Mouse (Mus musculus) liver, embryonic 15.5 days (tissue): ENCODE results near the gene Them5. TPM values are rescaled to one million over a fixed set of nuclear protein-coding genes. Genes with fewer than 3 reads are reported as not detected.

Experiments
- ATAC-seq: fragments of 200-750 bp; cut with Nextera tagmentation; 2 replicates; pipeline ENCODE4 v1.8.0; 2017; ENCODE audit warnings: moderate number of reproducible peaks, mild to moderate bottlenecking, moderate library complexity; ENCODE audit not compliant: insufficient read depth
- H3K27ac ChIP-seq: fragments of 300-500 bp; sonication (generic); replicated peaks from 2 replicates; pipeline ENCODE4 v1.5.1; 2015; ENCODE audit warnings: mild to moderate bottlenecking, inconsistent platforms
- H3K27me3 ChIP-seq: fragments of 300-500 bp; sonication (generic); 2 replicates; pipeline ENCODE4 v1.6.1; 2015; ENCODE audit warnings: mild to moderate bottlenecking, inconsistent platforms
- H3K36me3 ChIP-seq: fragments of 300-500 bp; sonication (generic); replicated peaks from 2 replicates; pipeline ENCODE4 v1.6.1; 2015; ENCODE audit warnings: moderate library complexity, mild to moderate bottlenecking, inconsistent platforms
- H3K4me1 ChIP-seq: fragments of 300-500 bp; sonication (generic); replicated peaks from 2 replicates; pipeline ENCODE4 v1.6.1; 2015; ENCODE audit warnings: inconsistent platforms
- H3K4me2 ChIP-seq: fragments of 300-500 bp; sonication (generic); 2 replicates; pipeline ENCODE4 v1.6.1; 2015; ENCODE audit warnings: moderate library complexity, mild to moderate bottlenecking, inconsistent platforms
- H3K4me3 ChIP-seq: fragments of 300-500 bp; sonication (generic); replicated peaks from 2 replicates; pipeline ENCODE4 v1.5.1; 2015; ENCODE audit warnings: mild to moderate bottlenecking, inconsistent platforms
- H3K9ac ChIP-seq: fragments of 300-500 bp; sonication (generic); 2 replicates; pipeline ENCODE4 v1.6.1; 2015; ENCODE audit warnings: moderate library complexity, mild to moderate bottlenecking, inconsistent platforms
- H3K9me3 ChIP-seq: fragments of 300-500 bp; sonication (generic); replicated peaks from 2 replicates; pipeline ENCODE4 v1.6.1; 2016; ENCODE audit warnings: inconsistent platforms
- WGBS: fragments of 180-500 bp; shearing (Covaris S2); methylation state at CpG from one replicate; pipeline ENCODE4 v1.1.7; 2015; ENCODE audit warnings: mixed read lengths; ENCODE audit not compliant: insufficient replicate concordance; 5-methylcytosine and 5-hydroxymethylcytosine counted together
- polyA plus RNA-seq: library from polyadenylated mRNA; unstranded; fragments of >200 nt; fragmentation: Nextera tagmentation; extraction: Ambion mirVana; gene quantifications from 2 replicates; pipeline ENCODE4 v1.2.1, GENCODE M21; 2015

The Them5 gene
- not detected in 2 replicates for polyA plus RNA-seq

GRCm38 (mm10) chr3:94341959-94342422 lies at the start of gene Them5:
Gene Them5 (plus strand): TSS chr3:94342099.
- ATAC-seq, result no peak

GRCm38 (mm10) chr3:94305457-94305856 lies 36.4 kb upstream of the Them5 start:
- peaks cover 7% of the 10 kb centered on the region; the same call in 1 of the 2 replicates for H3K4me1 ChIP-seq
- H3K4me2 ChIP-seq, result no peak overlapping the region
- no peak overlapping the region for H3K4me3 ChIP-seq
- H3K9me3 ChIP-seq, result no peaks in the 10 kb centered on the region
- 19% methylated on average over 1 of the region's 1 CpGs for WGBS
- no peaks in the 10 kb centered on the region for H3K36me3 ChIP-seq
- H3K9ac ChIP-seq, result no peak overlapping the region
- ATAC-seq, result no peak
- H3K27me3 ChIP-seq, result no peaks in the 10 kb centered on the region
- H3K27ac ChIP-seq, result no peak overlapping the region

More at GRCm38 (mm10) chr3:94341959-94342422, at the start of gene Them5:
- Histone ChIP-seq H3K4me2 (no peak within 1 kb of the TSS), H3K9me3 (no peaks in the 10 kb centered on the region), H3K27me3 (no peaks in the 10 kb centered on the region), H3K9ac (no peak within 1 kb of the TSS), H3K4me1 (no peaks in the 10 kb centered on the region), H3K36me3 (no peaks in the 10 kb centered on the region), H3K27ac (no peak within 1 kb of the TSS), H3K4me3 (no peak within 1 kb of the TSS)
- WGBS, result 42% methylated on average over 3 of the region's 3 CpGs

GRCm38 (mm10) chr3:94306975-94307374 lies 34.9 kb upstream of the Them5 start:
- no peak overlapping the region for H3K9ac ChIP-seq
- H3K4me3 ChIP-seq, result no peak overlapping the region
- H3K4me2 ChIP-seq, result no peak overlapping the region

GRCm38 (mm10) chr3:94309633-94310363 lies 32.1 kb upstream of the Them5 start, which contains the start of gene Them4:
Gene Them4 (plus strand): TSS chr3:94310089.
- 2% methylated on average over 47 of the region's 47 CpGs for WGBS
- H3K4me3 ChIP-seq, result peak within 1 kb of the TSS; percentile 64
- ATAC-seq, result peak; percentile 99

More at GRCm38 (mm10) chr3:94306975-94307374, 34.9 kb upstream of the Them5 start:
- Histone ChIP-seq H3K27ac (no peak overlapping the region), H3K27me3 (no peaks in the 10 kb centered on the region), H3K9me3 (no peaks in the 10 kb centered on the region), H3K36me3 (no peaks in the 10 kb centered on the region), H3K4me1 (peaks cover 11% of the 10 kb centered on the region; the same call in 1 of the 2 replicates)
- ATAC-seq, result no peak

GRCm38 (mm10) chr3:94310491-94310890 lies 31.4 kb upstream of the Them5 start:
- Histone ChIP-seq H3K4me3 (peak overlapping the region; percentile 64), H3K4me2 (peak overlapping the region; percentile 78), H3K9ac (peak overlapping the region; percentile 50), H3K9me3 (no peaks in the 10 kb centered on the region), H3K27me3 (no peaks in the 10 kb centered on the region), H3K4me1 (peaks cover 11% of the 10 kb centered on the region; the same call in 1 of the 2 replicates), H3K36me3 (no peaks in the 10 kb centered on the region), H3K27ac (peak overlapping the region; percentile 77)
- no peak for ATAC-seq
- 46% methylated on average over 7 of the region's 7 CpGs for WGBS

More at GRCm38 (mm10) chr3:94309633-94310363, 32.1 kb upstream of the Them5 start, which contains the start of gene Them4:
- Histone ChIP-seq H3K4me1 (peaks cover 11% of the 10 kb centered on the region; the same call in 1 of the 2 replicates), H3K27me3 (no peaks in the 10 kb centered on the region), H3K27ac (peak within 1 kb of the TSS; percentile 77), H3K36me3 (no peaks in the 10 kb centered on the region), H3K4me2 (peak within 1 kb of the TSS; percentile 78), H3K9ac (peak within 1 kb of the TSS; percentile 50), H3K9me3 (no peaks in the 10 kb centered on the region)

GRCm38 (mm10) chr3:94310911-94311310 lies 31.0 kb upstream of the Them5 start:
- no peaks in the 10 kb centered on the region for H3K36me3 ChIP-seq
- H3K27me3 ChIP-seq, result no peaks in the 10 kb centered on the region
- no peak for ATAC-seq
- peak overlapping the region; percentile 64 for H3K4me3 ChIP-seq
- peak overlapping the region; percentile 78 for H3K4me2 ChIP-seq
- no peaks in the 10 kb centered on the region for H3K9me3 ChIP-seq
- 70% methylated on average over 6 of the region's 6 CpGs for WGBS
- 0 out of 2 replicates have a peak overlapping the region, but pooled peaks have one; percentile 77 for H3K27ac ChIP-seq
- H3K4me1 ChIP-seq, result peaks cover 11% of the 10 kb centered on the region; the same call in 1 of the 2 replicates
- no peak overlapping the region for H3K9ac ChIP-seq

GRCm38 (mm10) chr3:94311376-94311775 lies 30.5 kb upstream of the Them5 start:
- Histone ChIP-seq H3K27ac (no peak overlapping the region), H3K4me1 (peaks cover 11% of the 10 kb centered on the region; the same call in 1 of the 2 replicates), H3K4me2 (peak overlapping the region; percentile 78), H3K27me3 (no peaks in the 10 kb centered on the region), H3K4me3 (no peak overlapping the region), H3K36me3 (no peaks in the 10 kb centered on the region), H3K9ac (no peak overlapping the region), H3K9me3 (no peaks in the 10 kb centered on the region)
- no peak for ATAC-seq
- WGBS, result 62% methylated on average over 4 of the region's 4 CpGs

- WGBS, result 57% methylated on average over 3 of the region's 3 CpGs
- no peak for ATAC-seq
These were observed 13.2 kb upstream of the Them5 start for GRCm38 (mm10) chr3:94328681-94329080.

GRCm38 (mm10) chr3:94334442-94334841 lies 7.5 kb upstream of the Them5 start:
- Histone ChIP-seq H3K4me1 (no peaks in the 10 kb centered on the region), H3K9ac (no peak overlapping the region), H3K36me3 (no peaks in the 10 kb centered on the region), H3K4me2 (no peak overlapping the region), H3K9me3 (no peaks in the 10 kb centered on the region), H3K27ac (no peak overlapping the region), H3K4me3 (no peak overlapping the region), H3K27me3 (no peaks in the 10 kb centered on the region)
- ATAC-seq, result no peak
- 68% methylated on average over 4 of the region's 4 CpGs for WGBS

More at GRCm38 (mm10) chr3:94328681-94329080, 13.2 kb upstream of the Them5 start:
- no peaks in the 10 kb centered on the region for H3K27me3 ChIP-seq
- no peak overlapping the region for H3K9ac ChIP-seq
- H3K36me3 ChIP-seq, result no peaks in the 10 kb centered on the region
- H3K9me3 ChIP-seq, result no peaks in the 10 kb centered on the region
- H3K27ac ChIP-seq, result no peak overlapping the region
- no peaks in the 10 kb centered on the region for H3K4me1 ChIP-seq
- no peak overlapping the region for H3K4me3 ChIP-seq
- no peak overlapping the region for H3K4me2 ChIP-seq

- no peak for ATAC-seq
- Histone ChIP-seq H3K27me3 (no peaks in the 10 kb centered on the region), H3K9ac (no peak overlapping the region), H3K4me2 (no peak overlapping the region), H3K4me3 (no peak overlapping the region), H3K36me3 (no peaks in the 10 kb centered on the region), H3K9me3 (no peaks in the 10 kb centered on the region), H3K4me1 (no peaks in the 10 kb centered on the region), H3K27ac (no peak overlapping the region)
- WGBS, result 50% methylated on average over 3 of the region's 3 CpGs
These were observed 3.4 kb upstream of the Them5 start for GRCm38 (mm10) chr3:94338522-94338921.

- Histone ChIP-seq H3K36me3 (no peaks in the 10 kb centered on the region), H3K9me3 (no peaks in the 10 kb centered on the region), H3K9ac (no peak overlapping the region), H3K4me1 (no peaks in the 10 kb centered on the region), H3K27ac (no peak overlapping the region), H3K4me2 (no peak overlapping the region), H3K4me3 (no peak overlapping the region), H3K27me3 (no peaks in the 10 kb centered on the region)
- no peak for ATAC-seq
- WGBS, result 32% methylated on average over 1 of the region's 1 CpGs
These were observed 653 bp downstream of the Them5 start for GRCm38 (mm10) chr3:94342552-94342951.
